Mouse (Mus musculus) midbrain, embryonic 15.5 days (tissue): ENCODE data around the gene Pagr1b. TPM values are rescaled to one million over a fixed set of nuclear protein-coding genes. Genes with fewer than 3 reads are reported as not detected.

Experiments used
- ATAC-seq: fragments of 200-750 bp; cut with Nextera tagmentation; replicated peaks from 2 replicates; pipeline ENCODE4 v1.8.0; 2017; ENCODE audit warnings: moderate TSS enrichment
- H3K27ac ChIP-seq: fragments of 300-500 bp; sonication (generic); 2 replicates; pipeline ENCODE4 v1.5.1; 2015; ENCODE audit warnings: mild to moderate bottlenecking, inconsistent platforms
- H3K27me3 ChIP-seq: fragments of 300-500 bp; sonication (generic); replicated peaks from 2 replicates; pipeline ENCODE4 v1.6.1; 2015; ENCODE audit warnings: inconsistent platforms
- H3K36me3 ChIP-seq: fragments of 300-500 bp; sonication (generic); replicated peaks from 2 replicates; pipeline ENCODE4 v1.6.1; 2015; ENCODE audit warnings: inconsistent platforms
- H3K4me1 ChIP-seq: fragments of 300-500 bp; sonication (generic); 2 replicates; pipeline ENCODE4 v1.6.1; 2015; ENCODE audit warnings: inconsistent platforms
- H3K4me2 ChIP-seq: fragments of 300-500 bp; sonication (generic); 2 replicates; pipeline ENCODE4 v1.6.1; 2015; ENCODE audit warnings: inconsistent platforms, mild to moderate bottlenecking, moderate library complexity
- H3K4me3 ChIP-seq: fragments of 300-500 bp; sonication (generic); 2 replicates; pipeline ENCODE4 v1.5.1; 2015; ENCODE audit warnings: mild to moderate bottlenecking, inconsistent platforms
- H3K9ac ChIP-seq: fragments of 300-500 bp; sonication (generic); 2 replicates; pipeline ENCODE4 v1.6.1; 2015; ENCODE audit warnings: mild to moderate bottlenecking, inconsistent platforms
- H3K9me3 ChIP-seq: fragments of 300-500 bp; sonication (generic); 2 replicates; pipeline ENCODE4 v1.6.1; 2016; ENCODE audit warnings: inconsistent platforms
- WGBS: fragments of 180-500 bp; shearing (Covaris S2); methylation state at CpG from one replicate; pipeline ENCODE4 v1.1.7; 2015; ENCODE audit warnings: mixed read lengths; 5-methylcytosine and 5-hydroxymethylcytosine counted together
- polyA plus RNA-seq: library from polyadenylated mRNA; unstranded; fragments of >200 nt; fragmentation: Nextera tagmentation; extraction: Ambion mirVana; gene quantifications from 2 replicates; pipeline ENCODE4 v1.2.1, GENCODE M21; 2015

The Pagr1b gene
- polyA plus RNA-seq, 1 experiment from 2014 or later, result 1.0 TPM

DNA sequence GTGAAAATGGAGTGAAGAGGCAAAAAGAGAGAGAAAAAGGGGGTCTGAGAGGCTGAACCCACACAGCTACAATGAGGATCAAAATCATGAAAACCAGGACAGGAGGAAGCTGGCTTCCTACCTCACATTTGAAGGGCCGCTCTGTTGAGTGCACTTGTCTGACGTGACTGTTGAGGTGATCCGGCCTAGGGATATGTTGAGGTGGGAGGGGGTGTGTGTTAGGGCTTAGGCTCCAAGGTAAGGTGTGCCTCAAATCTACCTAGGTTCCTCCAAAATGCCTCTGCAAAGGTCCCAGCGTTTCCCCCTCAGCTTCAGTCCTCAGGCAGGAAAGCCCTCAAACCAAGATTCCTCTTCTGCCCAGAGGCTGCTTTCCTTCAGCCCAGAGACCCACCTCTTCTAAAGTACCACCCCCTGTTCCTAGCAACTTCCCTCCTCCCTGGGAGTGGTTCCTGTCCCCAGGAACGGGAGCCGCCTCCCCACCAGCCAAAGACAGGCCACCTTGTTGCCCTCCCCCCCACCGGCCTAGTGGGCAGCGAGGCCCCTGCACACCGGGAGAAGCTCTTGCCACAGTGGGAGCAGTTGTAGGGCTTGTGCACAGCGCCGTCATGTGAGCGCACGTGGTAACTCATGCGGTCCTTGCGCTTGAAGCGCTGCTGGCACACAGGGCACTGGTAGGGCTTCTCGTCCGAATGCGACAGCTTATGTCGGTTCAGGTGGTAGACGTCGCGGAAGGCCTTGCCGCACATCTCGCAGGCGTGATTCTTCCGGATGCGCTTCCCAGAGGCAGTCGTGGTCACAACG is 8.7 kb upstream of the Pagr1b start:
- under 1% methylated on average over 30 of the region's 30 CpGs for WGBS
- Histone ChIP-seq H3K4me2 (peak overlapping the region; percentile 87), H3K36me3 (peaks cover 6% of the 10 kb centered on the region), H3K9me3 (no peaks in the 10 kb centered on the region), H3K4me3 (peak overlapping the region; percentile 81), H3K27me3 (no peaks in the 10 kb centered on the region), H3K4me1 (peaks cover 62% of the 10 kb centered on the region), H3K9ac (peak overlapping the region; percentile 95), H3K27ac (peak overlapping the region; percentile 99)
- ATAC-seq, result peak; percentile 44

- Histone ChIP-seq H3K4me2 (peak overlapping the region; percentile 87), H3K36me3 (peaks cover 6% of the 10 kb centered on the region), H3K4me3 (peak overlapping the region; percentile 81), H3K9ac (peak overlapping the region; percentile 95), H3K4me1 (peaks cover 71% of the 10 kb centered on the region), H3K27ac (peak overlapping the region; percentile 99), H3K9me3 (no peaks in the 10 kb centered on the region), H3K27me3 (no peaks in the 10 kb centered on the region)
- ATAC-seq, result no peak
- WGBS, result 15% methylated on average over 19 of the region's 19 CpGs
Measured at GRCm38 (mm10) chr7:127023896-127024690, 7.8 kb upstream of the Pagr1b start.

- ATAC-seq, result no peak
- peak overlapping the region; percentile 99 for H3K27ac ChIP-seq
- H3K9ac ChIP-seq, result peak overlapping the region; percentile 95
- H3K27me3 ChIP-seq, result no peaks in the 10 kb centered on the region
- H3K4me3 ChIP-seq, result peak overlapping the region; percentile 81
- H3K4me1 ChIP-seq, result peaks cover 76% of the 10 kb centered on the region
- H3K4me2 ChIP-seq, result peak overlapping the region; percentile 87
- H3K36me3 ChIP-seq, result peaks cover 6% of the 10 kb centered on the region
- no peaks in the 10 kb centered on the region for H3K9me3 ChIP-seq
- 66% methylated on average over 13 of the region's 13 CpGs for WGBS
Measured at GRCm38 (mm10) chr7:127023272-127023691, 7.0 kb upstream of the Pagr1b start.

- ATAC-seq, result no peak
- no peaks in the 10 kb centered on the region for H3K9me3 ChIP-seq
- peaks cover 76% of the 10 kb centered on the region for H3K4me1 ChIP-seq
- peak overlapping the region; percentile 87 for H3K4me2 ChIP-seq
- peak overlapping the region; percentile 99 for H3K27ac ChIP-seq
- H3K36me3 ChIP-seq, result peaks cover 6% of the 10 kb centered on the region
- H3K9ac ChIP-seq, result peak overlapping the region; percentile 12; the same call in 1 of the 2 replicates
- H3K4me3 ChIP-seq, result no peak overlapping the region
- no peaks in the 10 kb centered on the region for H3K27me3 ChIP-seq
- WGBS, result 85% methylated on average over 7 of the region's 7 CpGs
Measured at GRCm38 (mm10) chr7:127022528-127023271, 6.4 kb upstream of the Pagr1b start.

GRCm38 (mm10) chr7:127021563-127022527 is 5.6 kb upstream of the Pagr1b start:
- 25% methylated on average over 4 of the region's 5 CpGs for WGBS
- H3K27ac ChIP-seq, result peak overlapping the region; percentile 83
- peak overlapping the region; percentile 64 for H3K4me2 ChIP-seq
- no peaks in the 10 kb centered on the region for H3K27me3 ChIP-seq
- no peak for ATAC-seq
- H3K9me3 ChIP-seq, result no peaks in the 10 kb centered on the region
- peak overlapping the region; percentile 49 for H3K4me3 ChIP-seq
- peaks cover 6% of the 10 kb centered on the region for H3K36me3 ChIP-seq
- peak overlapping the region; percentile 60 for H3K9ac ChIP-seq
- H3K4me1 ChIP-seq, result peaks cover 79% of the 10 kb centered on the region

- H3K36me3 ChIP-seq, result peaks cover 6% of the 10 kb centered on the region
- WGBS, result under 1% methylated on average over 36 of the region's 37 CpGs
- peak within 1 kb of the TSS; percentile 83 for H3K27ac ChIP-seq
- ATAC-seq, result peak; percentile 12
- H3K4me1 ChIP-seq, result peaks cover 82% of the 10 kb centered on the region
- peak within 1 kb of the TSS; percentile 49 for H3K4me3 ChIP-seq
- no peaks in the 10 kb centered on the region for H3K27me3 ChIP-seq
- H3K4me2 ChIP-seq, result peak within 1 kb of the TSS; percentile 64
- no peaks in the 10 kb centered on the region for H3K9me3 ChIP-seq
- H3K9ac ChIP-seq, result peak within 1 kb of the TSS; percentile 60
Measured at GRCm38 (mm10) chr7:127020901-127021562, 4.7 kb upstream of the Pagr1b start, which contains the start of the genes Gm42742 and Prrt2. Gene Gm42742 (minus strand): TSS chr7:127021097. Gene Prrt2 (minus strand): TSS chr7:127021211.

- no peak for ATAC-seq
Measured at GRCm38 (mm10) chr7:127020491-127020890, 4.2 kb upstream of the Pagr1b start.

GRCm38 (mm10) chr7:127020031-127020430 is 3.7 kb upstream of the Pagr1b start:
- ATAC-seq, result no peak
- no peaks in the 10 kb centered on the region for H3K9me3 ChIP-seq
- H3K27ac ChIP-seq, result peak overlapping the region; percentile 83
- H3K4me3 ChIP-seq, result peak overlapping the region; percentile 49
- peak overlapping the region; percentile 64 for H3K4me2 ChIP-seq
- peaks cover 11% of the 10 kb centered on the region for H3K36me3 ChIP-seq
- WGBS, result 58% methylated on average over 3 of the region's 3 CpGs
- H3K4me1 ChIP-seq, result peaks cover 91% of the 10 kb centered on the region
- peak overlapping the region; percentile 60; the same call in 1 of the 2 replicates for H3K9ac ChIP-seq
- no peaks in the 10 kb centered on the region for H3K27me3 ChIP-seq

More at GRCm38 (mm10) chr7:127020491-127020890, 4.2 kb upstream of the Pagr1b start:
- no peaks in the 10 kb centered on the region for H3K27me3 ChIP-seq
- H3K27ac ChIP-seq, result peak overlapping the region; percentile 83
- no peaks in the 10 kb centered on the region for H3K9me3 ChIP-seq
- peaks cover 87% of the 10 kb centered on the region for H3K4me1 ChIP-seq
- peak overlapping the region; percentile 60 for H3K9ac ChIP-seq
- peak overlapping the region; percentile 64 for H3K4me2 ChIP-seq
- H3K4me3 ChIP-seq, result peak overlapping the region; percentile 49
- 24% methylated on average over 5 of the region's 5 CpGs for WGBS
- H3K36me3 ChIP-seq, result peaks cover 8% of the 10 kb centered on the region

DNA sequence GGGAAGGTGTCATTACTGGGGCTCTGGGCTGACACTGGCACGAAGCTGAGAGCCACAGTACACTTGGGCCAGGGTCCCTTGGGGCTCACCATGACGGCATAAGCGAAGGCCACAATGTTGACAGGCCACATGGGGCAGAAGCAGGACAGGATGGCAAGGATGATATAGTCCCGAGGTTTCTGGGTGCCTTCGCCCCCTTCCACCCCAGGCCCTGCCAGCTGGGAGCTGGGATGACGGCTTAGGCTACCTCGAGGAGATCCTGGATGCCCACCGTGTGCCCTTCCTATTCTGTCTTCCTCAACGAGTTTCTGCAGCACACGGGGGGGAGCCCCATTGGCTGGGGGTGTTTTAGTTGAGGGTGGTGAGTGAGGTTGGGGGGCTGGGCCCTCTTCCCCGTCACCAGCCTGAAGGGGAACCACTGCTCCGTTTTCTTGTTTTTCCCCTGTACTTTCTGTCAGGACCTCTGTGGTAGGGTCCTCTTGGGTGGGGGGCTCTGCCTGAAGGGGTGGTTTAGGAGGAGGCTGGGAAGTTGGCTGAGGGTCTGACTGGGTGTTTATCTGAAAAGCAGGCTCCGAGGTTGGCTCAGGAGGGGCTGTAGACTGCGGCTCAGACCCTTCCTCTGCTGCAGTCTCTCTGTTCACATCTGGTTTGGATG is 3.1 kb upstream of the Pagr1b start:
- H3K36me3 ChIP-seq, result peaks cover 11% of the 10 kb centered on the region
- H3K27ac ChIP-seq, result no peak overlapping the region
- WGBS, result 79% methylated on average over 14 of the region's 14 CpGs
- H3K9ac ChIP-seq, result peak overlapping the region; percentile 60; the same call in 1 of the 2 replicates
- no peaks in the 10 kb centered on the region for H3K9me3 ChIP-seq
- no peak for ATAC-seq
- peaks cover 91% of the 10 kb centered on the region for H3K4me1 ChIP-seq
- H3K27me3 ChIP-seq, result no peaks in the 10 kb centered on the region
- peak overlapping the region; percentile 49; the same call in 1 of the 2 replicates for H3K4me3 ChIP-seq
- H3K4me2 ChIP-seq, result peak overlapping the region; percentile 64
